Mouse (Mus musculus) heart, adult 2 months (tissue): ENCODE measurements around the gene Sf1. TPM values are rescaled to one million over a fixed set of nuclear protein-coding genes. Genes with fewer than 3 reads are reported as not detected.
A peak's percentile ranks its signal among the peaks of the same experiment; 100 is the strongest.

ENCODE experiments used
- DNase-seq, 2 experiments: peaks; one replicate each; pipeline ENCODE4 v3.0.0; 2021
- H3K27ac ChIP-seq: fragments of 200-600 bp; 2 replicates; pipeline ENCODE4 v1.8.1; 2022
- H3K27me3 ChIP-seq: fragments of 200-500 bp; 2 replicates; pipeline ENCODE4 v1.6.1; 2012; ENCODE audit warnings: mild to moderate bottlenecking, low read length, inconsistent platforms, mixed read lengths; ENCODE audit not compliant: control insufficient read depth, insufficient read depth
- H3K36me3 ChIP-seq: fragments of 200-500 bp; 2 replicates; pipeline ENCODE4 v1.6.1; 2012; ENCODE audit warnings: low read length, inconsistent platforms; ENCODE audit not compliant: control insufficient read depth, insufficient read depth
- H3K4me1 ChIP-seq: fragments of 200-500 bp; 2 replicates; pipeline ENCODE4 v1.6.1; 2011; ENCODE audit warnings: low read length; ENCODE audit not compliant: control insufficient read depth, insufficient read depth
- H3K4me3 ChIP-seq: fragments of 200-600 bp; 2 replicates; pipeline ENCODE4 v1.8.1; 2022
- H3K79me2 ChIP-seq: fragments of 200-500 bp; replicated peaks from 2 replicates; pipeline ENCODE4 v1.6.1; 2012; ENCODE audit warnings: mild to moderate bottlenecking, inconsistent platforms, low read length, moderate library complexity, mixed read lengths; ENCODE audit not compliant: control insufficient read depth, insufficient read depth
- H3K9ac ChIP-seq: fragments of 200-500 bp; 2 replicates; pipeline ENCODE4 v1.6.1; 2012; ENCODE audit warnings: low read depth, mild to moderate bottlenecking, control low read depth, inconsistent platforms, low read length, mixed read lengths
- CTCF ChIP-seq: fragments of 200-600 bp; IDR thresholded peaks from 2 replicates; pipeline ENCODE4 v1.8.1; 2022; ENCODE audit warnings: antibody characterized with exemption, mild to moderate bottlenecking, moderate library complexity
- EP300 ChIP-seq: fragments of 200-500 bp; IDR thresholded peaks from 2 replicates; pipeline ENCODE4 v1.6.1; 2011; ENCODE audit warnings: low read depth, low read length, control low read depth; ENCODE audit not compliant: insufficient read depth
- POLR2A ChIP-seq: fragments of 200-500 bp; IDR thresholded peaks from 2 replicates; pipeline ENCODE4 v1.6.1; 2011; ENCODE audit warnings: mild to moderate bottlenecking, low read depth, low read length, control low read depth; ENCODE audit not compliant: insufficient read depth
- WGBS: fragments of 180-500 bp; shearing (Covaris S2); methylation state at CpG from one replicate; pipeline ENCODE4 v1.1.7; 2018; 5-methylcytosine and 5-hydroxymethylcytosine counted together
- intact Hi-C: fragments of 180-260 bp; cut with DNase I; formaldehyde crosslinking; loops from one replicate; pipeline ENCODE4 v1.15.1; 2025
- polyA plus RNA-seq: library from polyadenylated mRNA; depleted of rRNA; stranded (reverse); fragments of >200 nt; gene quantifications from 2 replicates; pipeline ENCODE4 v1.2.3, GENCODE M21; 2012
- total RNA-seq, 2 experiments: library from RNA; stranded (reverse); gene quantifications; 2 replicates each; pipeline ENCODE4 v1.2.3; 2021

Gene Sf1
- total and polyA plus RNA-seq, 3 experiments: 58.5 to 103 (median 93.0) TPM

- no peaks in the 10 kb centered on the region for H3K27me3 ChIP-seq
- H3K79me2 ChIP-seq: no peaks in the 10 kb centered on the region; the same call in 1 of the 2 replicates
- WGBS: 42% methylated on average over 15 of the region's 15 CpGs
- H3K36me3 ChIP-seq: no peaks in the 10 kb centered on the region
- intact Hi-C loops: loop anchor here (10.0 kb wide), 2 partner anchors 255 to 375 kb away; partner anchors contain the start of genes Cdca5, Gm28374, Pola2 and Tmem262
- peak overlapping the region; percentile 41 for H3K4me3 ChIP-seq
- TF ChIP-seq POLR2A (peak; percentile 41), EP300 (0 out of 2 replicates have a peak, but pooled peaks have one; percentile 47), CTCF (peak; percentile 63)
- peak; percentile 72 to 83 for DNase-seq
- H3K27ac ChIP-seq: peak overlapping the region; percentile 97
- H3K9ac ChIP-seq: peak overlapping the region; percentile 43
- peaks cover 8% of the 10 kb centered on the region for H3K4me1 ChIP-seq
Measured at GRCm38 (mm10) chr19:6339890-6340504, 23.5 kb upstream of the Sf1 start.

- no peaks in the 10 kb centered on the region for H3K79me2 ChIP-seq
- 3% methylated on average over 70 of the region's 72 CpGs for WGBS
- H3K9ac ChIP-seq: peak within 1 kb of the TSS; percentile 73
- no peaks in the 10 kb centered on the region for H3K27me3 ChIP-seq
- peak within 1 kb of the TSS; percentile 90 for H3K4me3 ChIP-seq
- H3K36me3 ChIP-seq: no peaks in the 10 kb centered on the region
- intact Hi-C loops: no loop called here
- peak within 1 kb of the TSS; percentile 97 for H3K27ac ChIP-seq
- peak; percentile 92 to 93 for DNase-seq
- TF ChIP-seq POLR2A: peak; percentile 69
- TF ChIP-seq CTCF: peak; percentile 43
- TF ChIP-seq EP300: peak; percentile 78
- H3K4me1 ChIP-seq: peaks cover 8% of the 10 kb centered on the region
Measured at GRCm38 (mm10) chr19:6340524-6341452, 22.7 kb upstream of the Sf1 start, which contains the start of gene Map4k2. Map4k2 (plus strand) TSS chr19:6341135.

GRCm38 (mm10) chr19:6341453-6342077 is 21.9 kb upstream of the Sf1 start:
- H3K27ac ChIP-seq: peak overlapping the region; percentile 92
- H3K9ac ChIP-seq: peak overlapping the region; percentile 73
- H3K4me1 ChIP-seq: peaks cover 13% of the 10 kb centered on the region
- H3K79me2 ChIP-seq: no peaks in the 10 kb centered on the region
- DNase-seq: peak in 1 of 2 experiments; percentile 43
- H3K4me3 ChIP-seq: peak overlapping the region; percentile 90
- no peaks in the 10 kb centered on the region for H3K27me3 ChIP-seq
- TF ChIP-seq CTCF: no peak
- TF ChIP-seq EP300: no peak
- 10% methylated on average over 20 of the region's 23 CpGs for WGBS
- intact Hi-C loops: loop anchor here (2.0 kb wide), 1 partner anchor 57 kb away; the partner anchor contains the start of gene Rasgrp2
- no peaks in the 10 kb centered on the region for H3K36me3 ChIP-seq

GRCm38 (mm10) chr19:6342276-6342933 is 21.1 kb upstream of the Sf1 start:
- Histone ChIP-seq H3K27me3 (no peaks in the 10 kb centered on the region), H3K4me1 (peaks cover 13% of the 10 kb centered on the region), H3K79me2 (no peaks in the 10 kb centered on the region), H3K9ac (no peak overlapping the region; the same call in 1 of the 2 replicates), H3K4me3 (peak overlapping the region; percentile 90), H3K27ac (peak overlapping the region; percentile 92), H3K36me3 (no peaks in the 10 kb centered on the region)
- no peak for TF ChIP-seq EP300
- TF ChIP-seq CTCF: no peak
- no peak for TF ChIP-seq POLR2A
- WGBS: 47% methylated on average over 5 of the region's 5 CpGs
- intact Hi-C loops: loop anchor here (2.0 kb wide), 1 partner anchor 56 kb away; the partner anchor contains the start of gene Rasgrp2
- DNase-seq: peak; percentile 45 to 51
